Mouse (Mus musculus): ENCODE results near the gene Fam219b. TPM values are rescaled to one million over a fixed set of nuclear protein-coding genes. Genes with fewer than 3 reads are reported as not detected.

Gene Fam219b
- polyA plus RNA-seq, 1 experiment, result 14.4 TPM

GRCm38 (mm10) chr9:57498536-57498935 is 38.8 kb upstream of the Fam219b start:
- no peak for TF ChIP-seq USF1 (IDR thresholded peaks at IDR 0.05; ENCODE audit: low read depth)
- no peak for TF ChIP-seq MYOD1 (IDR thresholded peaks at IDR 0.05; ENCODE audit: control insufficient read depth in 1 of 3, insufficient read length in 2 of 3, low read depth in 2 of 3)
- no peak for TF ChIP-seq TCF3 (IDR thresholded peaks at IDR 0.05; ENCODE audit: insufficient read length, low read depth)
- TF ChIP-seq SRF (IDR thresholded peaks at IDR 0.05; ENCODE audit: control insufficient read depth, insufficient read length, low read depth), result no peak
- H3ac ChIP-seq (ENCODE audit: control insufficient read depth, insufficient read length), result no peak overlapping the region
- no peak overlapping the region for H3K4me3 ChIP-seq
- no peak overlapping the region for H3K4me2 ChIP-seq (ENCODE audit: low read depth)
- no peaks in the 10 kb centered on the region for H3K79me2 ChIP-seq (ENCODE audit: control insufficient read depth, insufficient read depth)
- H3K27me3 ChIP-seq (ENCODE audit: control insufficient read depth, insufficient read depth, insufficient read length), result peaks cover 8% of the 10 kb centered on the region
- H3K36me3 ChIP-seq (ENCODE audit: control insufficient read depth, insufficient read depth), result no peaks in the 10 kb centered on the region

GRCm38 (mm10) chr9:57501452-57501851 is 35.9 kb upstream of the Fam219b start:
- H3K4me3 ChIP-seq, result no peak overlapping the region

GRCm38 (mm10) chr9:57501861-57502260 is 35.5 kb upstream of the Fam219b start:
- H3K36me3 ChIP-seq (ENCODE audit: control insufficient read depth, insufficient read depth), result no peaks in the 10 kb centered on the region
- H3K79me2 ChIP-seq (ENCODE audit: control insufficient read depth, insufficient read depth), result no peaks in the 10 kb centered on the region
- TF ChIP-seq MYOD1 (IDR thresholded peaks at IDR 0.05; ENCODE audit: control insufficient read depth in 1 of 3, insufficient read length in 2 of 3, low read depth in 2 of 3), result no peak
- TF ChIP-seq MAX (IDR thresholded peaks at IDR 0.05; ENCODE audit: low read depth), result no peak
- TF ChIP-seq POLR2AphosphoS2 (IDR thresholded peaks at IDR 0.05; ENCODE audit: insufficient read length, low read depth), result no peak
- no peak for TF ChIP-seq MYOG (IDR thresholded peaks at IDR 0.05; ENCODE audit: control insufficient read depth in 1 of 3, insufficient read depth in 1 of 3, insufficient read length in 2 of 3, low read depth in 2 of 3)
- TF ChIP-seq TCF3 (IDR thresholded peaks at IDR 0.05; ENCODE audit: insufficient read length, low read depth), result no peak
- TF ChIP-seq POLR2A (IDR thresholded peaks at IDR 0.05; ENCODE audit: insufficient read length, low read depth), result no peak
- no peak for TF ChIP-seq SRF (IDR thresholded peaks at IDR 0.05; ENCODE audit: control insufficient read depth, insufficient read length, low read depth)
- TF ChIP-seq REST (IDR thresholded peaks at IDR 0.05; ENCODE audit: insufficient read depth, insufficient read length), result no peak
- no peak for TF ChIP-seq USF1 (IDR thresholded peaks at IDR 0.05; ENCODE audit: low read depth)
- no peak for TF ChIP-seq TCF12 (IDR thresholded peaks at IDR 0.05; ENCODE audit: insufficient read depth, poor library complexity, severe bottlenecking)
- TF ChIP-seq CEBPB (IDR thresholded peaks at IDR 0.05; ENCODE audit: insufficient read depth, poor library complexity, severe bottlenecking), result no peak
- no peak for TF ChIP-seq E2F4 (IDR thresholded peaks at IDR 0.05; ENCODE audit: insufficient read depth)
- peaks cover 8% of the 10 kb centered on the region for H3K27me3 ChIP-seq (ENCODE audit: control insufficient read depth, insufficient read depth, insufficient read length)
- H3ac ChIP-seq (ENCODE audit: control insufficient read depth, insufficient read length), result no peak overlapping the region
- H3K4me3 ChIP-seq, result no peak overlapping the region
- H3K4me2 ChIP-seq (ENCODE audit: low read depth), result no peak overlapping the region

More at GRCm38 (mm10) chr9:57501452-57501851, 35.9 kb upstream of the Fam219b start:
- Histone ChIP-seq H3K36me3 (ENCODE audit: control insufficient read depth, insufficient read depth) (no peaks in the 10 kb centered on the region), H3ac (ENCODE audit: control insufficient read depth, insufficient read length) (no peak overlapping the region), H3K79me2 (ENCODE audit: control insufficient read depth, insufficient read depth) (no peaks in the 10 kb centered on the region), H3K4me2 (ENCODE audit: low read depth) (no peak overlapping the region), H3K27me3 (ENCODE audit: control insufficient read depth, insufficient read depth, insufficient read length) (peaks cover 8% of the 10 kb centered on the region)
- no peak for TF ChIP-seq POLR2A (IDR thresholded peaks at IDR 0.05; ENCODE audit: insufficient read length, low read depth)
- TF ChIP-seq POLR2AphosphoS2 (IDR thresholded peaks at IDR 0.05; ENCODE audit: insufficient read length, low read depth), result no peak
- TF ChIP-seq TCF3 (IDR thresholded peaks at IDR 0.05; ENCODE audit: insufficient read length, low read depth), result no peak
- TF ChIP-seq E2F4 (IDR thresholded peaks at IDR 0.05; ENCODE audit: insufficient read depth), result no peak
- no peak for TF ChIP-seq MYOD1 (IDR thresholded peaks at IDR 0.05; ENCODE audit: control insufficient read depth in 1 of 3, insufficient read length in 2 of 3, low read depth in 2 of 3)
- TF ChIP-seq SRF (IDR thresholded peaks at IDR 0.05; ENCODE audit: control insufficient read depth, insufficient read length, low read depth), result no peak
- TF ChIP-seq REST (IDR thresholded peaks at IDR 0.05; ENCODE audit: insufficient read depth, insufficient read length), result no peak
- no peak for TF ChIP-seq MAX (IDR thresholded peaks at IDR 0.05; ENCODE audit: low read depth)
- TF ChIP-seq TCF12 (IDR thresholded peaks at IDR 0.05; ENCODE audit: insufficient read depth, poor library complexity, severe bottlenecking), result no peak

GRCm38 (mm10) chr9:57502911-57503621 is 34.3 kb upstream of the Fam219b start:
- peaks cover 8% of the 10 kb centered on the region for H3K27me3 ChIP-seq (ENCODE audit: control insufficient read depth, insufficient read depth, insufficient read length)
- TF ChIP-seq TCF3 (IDR thresholded peaks at IDR 0.05; ENCODE audit: insufficient read length, low read depth), result no peak
- no peak for TF ChIP-seq MAX (IDR thresholded peaks at IDR 0.05; ENCODE audit: low read depth)
- no peak for TF ChIP-seq E2F4 (IDR thresholded peaks at IDR 0.05; ENCODE audit: insufficient read depth)
- TF ChIP-seq POLR2AphosphoS2 (IDR thresholded peaks at IDR 0.05; ENCODE audit: insufficient read length, low read depth), result no peak
- no peak for TF ChIP-seq TCF12 (IDR thresholded peaks at IDR 0.05; ENCODE audit: insufficient read depth, poor library complexity, severe bottlenecking)
- no peak for TF ChIP-seq SRF (IDR thresholded peaks at IDR 0.05; ENCODE audit: control insufficient read depth, insufficient read length, low read depth)
- no peak for TF ChIP-seq USF1 (IDR thresholded peaks at IDR 0.05; ENCODE audit: low read depth)
- TF ChIP-seq MYOG (IDR thresholded peaks at IDR 0.05; ENCODE audit: control insufficient read depth in 1 of 3, insufficient read depth in 1 of 3, insufficient read length in 2 of 3, low read depth in 2 of 3), result no peak
- no peak for TF ChIP-seq MYOD1 (IDR thresholded peaks at IDR 0.05; ENCODE audit: control insufficient read depth in 1 of 3, insufficient read length in 2 of 3, low read depth in 2 of 3)
- TF ChIP-seq POLR2A (IDR thresholded peaks at IDR 0.05; ENCODE audit: insufficient read length, low read depth), result no peak

More at GRCm38 (mm10) chr9:57502911-57503621, 34.3 kb upstream of the Fam219b start:
- H3K79me2 ChIP-seq (ENCODE audit: control insufficient read depth, insufficient read depth), result no peaks in the 10 kb centered on the region
- H3K4me3 ChIP-seq, result no peak overlapping the region
- no peak overlapping the region for H3ac ChIP-seq (ENCODE audit: control insufficient read depth, insufficient read length)
- H3K4me2 ChIP-seq (ENCODE audit: low read depth), result no peak overlapping the region
- no peaks in the 10 kb centered on the region for H3K36me3 ChIP-seq (ENCODE audit: control insufficient read depth, insufficient read depth)
